Mouse (Mus musculus) E14TG2a.4 (cell line): ENCODE data around the gene Smurf2.

Experiments used
- CTCF ChIP-seq: conservative IDR thresholded peaks from 2 replicates; pipeline ENCODE4 v1.5.1; 2014; ENCODE audit warnings: low read length
- NANOG ChIP-seq: IDR thresholded peaks from 2 replicates; pipeline ENCODE4 v1.6.1; 2014; ENCODE audit warnings: borderline replicate concordance, low read length, mixed read lengths

GRCm38 (mm10) chr11:106777395-106777794 lies 143.1 kb downstream of the Smurf2 start:
- no peak for TF ChIP-seq CTCF
- no peak for TF ChIP-seq NANOG
